Mouse (Mus musculus) midbrain, postnatal 0 days (tissue): ENCODE results near the gene Jakmip3. TPM values are rescaled to one million over a fixed set of nuclear protein-coding genes. Genes with fewer than 3 reads are reported as not detected.

Experiments used
- ATAC-seq: fragments of 200-750 bp; cut with Nextera tagmentation; 2 replicates; pipeline ENCODE4 v1.8.0; 2017; ENCODE audit warnings: moderate number of reproducible peaks, mild to moderate bottlenecking, moderate TSS enrichment, moderate library complexity; ENCODE audit not compliant: low FRiP score
- DNase-seq: peaks from one replicate; pipeline ENCODE4 v3.0.0-alpha.2; 2015; ENCODE audit warnings: low spot score
- H3K27ac ChIP-seq: fragments of 300-500 bp; sonication (generic); 2 replicates; pipeline ENCODE4 v1.5.1; 2014; ENCODE audit warnings: low read depth, mild to moderate bottlenecking, low read length, mixed read lengths
- H3K27me3 ChIP-seq: fragments of 300-500 bp; sonication (generic); 2 replicates; pipeline ENCODE4 v1.6.1; 2014; ENCODE audit warnings: low read length, control low read depth, mixed read lengths; ENCODE audit not compliant: insufficient read depth
- H3K36me3 ChIP-seq: fragments of 300-500 bp; sonication (generic); 2 replicates; pipeline ENCODE4 v1.6.1; 2014; ENCODE audit warnings: low read length, control low read depth, mixed read lengths; ENCODE audit not compliant: insufficient read depth
- H3K4me1 ChIP-seq: fragments of 300-500 bp; sonication (generic); 2 replicates; pipeline ENCODE4 v1.6.1; 2014; ENCODE audit warnings: mild to moderate bottlenecking, control low read depth, antibody characterized with exemption, low read length, mixed read lengths; ENCODE audit not compliant: insufficient read depth
- H3K4me2 ChIP-seq: fragments of 300-500 bp; sonication (generic); 2 replicates; pipeline ENCODE4 v1.6.1; 2014; ENCODE audit warnings: low read depth, mild to moderate bottlenecking, low read length, mixed read lengths; ENCODE audit not compliant: poor library complexity, severe bottlenecking
- H3K4me3 ChIP-seq: fragments of 300-500 bp; sonication (generic); 2 replicates; pipeline ENCODE4 v1.5.1; 2014; ENCODE audit warnings: low read depth, mild to moderate bottlenecking, low read length, moderate library complexity
- H3K9ac ChIP-seq: fragments of 300-500 bp; sonication (generic); replicated peaks from 2 replicates; pipeline ENCODE4 v1.6.1; 2014; ENCODE audit warnings: mild to moderate bottlenecking, low read length, moderate library complexity, mixed read lengths; ENCODE audit not compliant: poor library complexity, severe bottlenecking
- H3K9me3 ChIP-seq: fragments of 300-500 bp; sonication (generic); 2 replicates; pipeline ENCODE4 v1.6.1; 2016; ENCODE audit warnings: low read length, control low read depth
- CTCF ChIP-seq: IDR thresholded peaks from 2 replicates; pipeline ENCODE4 v1.5.1; 2016; ENCODE audit warnings: antibody characterized with exemption, mild to moderate bottlenecking
- WGBS: fragments of 180-500 bp; shearing (Covaris S2); extraction: QIAGEN DNeasy Blood & Tissue Kit; methylation state at CpG from one replicate; pipeline ENCODE4 v1.1.7; 2014; 5-methylcytosine and 5-hydroxymethylcytosine counted together
- polyA plus RNA-seq: library from polyadenylated mRNA; unstranded; fragments of >200 nt; fragmentation: Nextera tagmentation; extraction: Ambion mirVana; gene quantifications from 2 replicates; pipeline ENCODE4 v1.2.1, GENCODE M21; 2015
- total RNA-seq: library from RNA; depleted of rRNA; stranded (reverse); fragments of >200 nt; gene quantifications from 2 replicates; pipeline ENCODE4 v1.2.3, GENCODE M21; 2014

The Jakmip3 gene
- total and polyA plus RNA-seq, 2 experiments from 2014 or later: 8.5 to 19.6 TPM

- no peak for TF ChIP-seq CTCF
- Histone ChIP-seq H3K4me2 (no peak overlapping the region), H3K27ac (no peak overlapping the region), H3K36me3 (no peaks in the 10 kb centered on the region), H3K9ac (no peak overlapping the region), H3K9me3 (no peaks in the 10 kb centered on the region), H3K4me3 (no peak overlapping the region), H3K4me1 (no peaks in the 10 kb centered on the region), H3K27me3 (peaks cover 18% of the 10 kb centered on the region; the same call in 1 of the 2 replicates)
- WGBS: 79% methylated on average over 7 of the region's 7 CpGs
- ATAC-seq (no peak), DNase-seq (no peak)
Measured at GRCm38 (mm10) chr7:138938991-138939390, 1.5 kb upstream of the Jakmip3 start.

- 2% methylated on average over 17 of the region's 17 CpGs for WGBS
- Histone ChIP-seq H3K9ac (peak overlapping the region; percentile 90), H3K27ac (peak overlapping the region; percentile 92), H3K4me2 (peak overlapping the region; percentile 65), H3K27me3 (peaks cover 18% of the 10 kb centered on the region; the same call in 1 of the 2 replicates), H3K4me1 (no peaks in the 10 kb centered on the region), H3K4me3 (peak overlapping the region; percentile 75), H3K36me3 (no peaks in the 10 kb centered on the region), H3K9me3 (no peaks in the 10 kb centered on the region)
- TF ChIP-seq CTCF: no peak
- DNase-seq (peak; percentile 78), ATAC-seq (peak; percentile 84)
Measured at GRCm38 (mm10) chr7:138940256-138940611, 296 bp upstream of the Jakmip3 start.

- no peaks in the 10 kb centered on the region for H3K9me3 ChIP-seq
- no peak for ATAC-seq
- peak overlapping the region; percentile 90 for H3K9ac ChIP-seq
- H3K27ac ChIP-seq: peak overlapping the region; percentile 92
- peak overlapping the region; percentile 75 for H3K4me3 ChIP-seq
- WGBS: 23% methylated on average over 5 of the region's 5 CpGs
- H3K4me1 ChIP-seq: no peaks in the 10 kb centered on the region
- DNase-seq: peak; percentile 19
- peaks cover 18% of the 10 kb centered on the region; the same call in 1 of the 2 replicates for H3K27me3 ChIP-seq
- TF ChIP-seq CTCF: peak; percentile 14; the same call in 1 of the 2 replicates
- peak overlapping the region; percentile 65 for H3K4me2 ChIP-seq
- no peaks in the 10 kb centered on the region for H3K36me3 ChIP-seq
Measured at GRCm38 (mm10) chr7:138941571-138941970, 1.0 kb downstream of the Jakmip3 start.

DNA sequence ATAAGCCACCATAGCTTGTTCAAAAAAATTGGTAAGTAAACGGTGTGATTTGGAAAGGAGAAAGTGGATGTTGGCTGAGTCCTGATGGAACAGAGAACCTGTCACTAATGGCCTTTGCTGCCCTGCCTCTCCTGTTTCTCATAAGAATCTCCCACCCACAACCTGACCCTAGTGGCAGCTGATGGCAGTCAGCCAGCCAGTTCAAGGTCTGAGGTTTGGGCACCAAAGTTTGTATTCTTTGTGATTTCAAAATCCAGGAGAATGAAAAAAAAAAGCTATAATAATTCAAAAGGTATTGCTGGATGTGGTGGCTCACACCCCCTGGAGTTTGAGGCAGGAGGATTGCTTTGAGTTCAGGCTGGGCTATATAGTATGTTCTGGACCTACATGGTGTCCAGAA lies 1.8 kb downstream of the Jakmip3 start:
- TF ChIP-seq CTCF: no peak

DNA sequence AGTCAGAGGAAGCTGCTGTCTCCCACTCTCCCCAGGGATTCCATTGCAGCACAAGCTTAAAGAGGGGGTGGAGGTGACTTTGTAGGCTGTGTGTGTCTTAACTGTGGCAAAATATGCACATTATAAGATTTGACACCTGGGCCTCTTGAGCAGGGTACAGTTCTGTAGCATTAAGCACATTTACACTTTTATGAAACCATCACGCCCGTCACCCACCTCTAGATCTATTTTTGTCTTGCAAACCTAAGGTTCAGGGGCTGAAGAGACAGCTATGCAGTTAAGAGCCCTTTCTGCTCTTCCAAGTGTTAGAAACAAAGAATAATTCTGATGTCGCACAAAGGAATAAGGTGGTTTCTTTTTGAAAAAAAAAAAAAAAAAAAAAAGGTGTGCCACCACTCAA lies 5.1 kb downstream of the Jakmip3 start:
- no peaks in the 10 kb centered on the region for H3K4me1 ChIP-seq
- DNase-seq (no peak), ATAC-seq (no peak)
- 61% methylated on average over 3 of the region's 3 CpGs for WGBS
- no peak overlapping the region for H3K4me2 ChIP-seq
- 0 out of 2 replicates have a peak, but pooled peaks cover 3% of the 10 kb centered on the region for H3K27me3 ChIP-seq
- no peak overlapping the region for H3K27ac ChIP-seq
- no peak overlapping the region for H3K4me3 ChIP-seq
- H3K9me3 ChIP-seq: no peaks in the 10 kb centered on the region
- H3K9ac ChIP-seq: no peak overlapping the region
- no peak for TF ChIP-seq CTCF
- no peaks in the 10 kb centered on the region for H3K36me3 ChIP-seq

More for the DNA sequence above, 1.8 kb downstream of the Jakmip3 start:
- peaks cover 18% of the 10 kb centered on the region; the same call in 1 of the 2 replicates for H3K27me3 ChIP-seq
- ATAC-seq (no peak), DNase-seq (no peak)
- no peaks in the 10 kb centered on the region for H3K9me3 ChIP-seq
- peak overlapping the region; percentile 92; the same call in 1 of the 2 replicates for H3K27ac ChIP-seq
- H3K4me2 ChIP-seq: peak overlapping the region; percentile 65
- H3K36me3 ChIP-seq: no peaks in the 10 kb centered on the region
- H3K9ac ChIP-seq: no peak overlapping the region
- WGBS: 93% methylated on average over 1 of the region's 1 CpGs
- peak overlapping the region; percentile 75; the same call in 1 of the 2 replicates for H3K4me3 ChIP-seq
- no peaks in the 10 kb centered on the region for H3K4me1 ChIP-seq

- 88% methylated on average over 8 of the region's 8 CpGs for WGBS
- ATAC-seq: no peak
Measured at GRCm38 (mm10) chr7:138947741-138948140, 7.2 kb downstream of the Jakmip3 start.

More at GRCm38 (mm10) chr7:138947741-138948140, 7.2 kb downstream of the Jakmip3 start:
- DNase-seq: no peak
- peak; percentile 52 for TF ChIP-seq CTCF
- no peaks in the 10 kb centered on the region for H3K9me3 ChIP-seq
- H3K36me3 ChIP-seq: no peaks in the 10 kb centered on the region
- H3K4me2 ChIP-seq: no peak overlapping the region
- H3K9ac ChIP-seq: no peak overlapping the region
- no peak overlapping the region for H3K4me3 ChIP-seq
- H3K27ac ChIP-seq: no peak overlapping the region
- H3K27me3 ChIP-seq: no peaks in the 10 kb centered on the region
- H3K4me1 ChIP-seq: no peaks in the 10 kb centered on the region
